Mouse (Mus musculus) hindbrain, embryonic 11.5 days (tissue): ENCODE measurements around the gene Gpd1. TPM values are rescaled to one million over a fixed set of nuclear protein-coding genes. Genes with fewer than 3 reads are reported as not detected.

Source experiments
- ATAC-seq: fragments of 200-750 bp; cut with Nextera tagmentation; 2 replicates; pipeline ENCODE4 v1.8.0; 2017; ENCODE audit warnings: mild to moderate bottlenecking, moderate TSS enrichment, moderate library complexity; ENCODE audit not compliant: low FRiP score
- DNase-seq: peaks from one replicate; pipeline ENCODE4 v3.0.0-alpha.2; 2015; ENCODE audit warnings: low spot score
- H3K27ac ChIP-seq: fragments of 300-500 bp; sonication (generic); 2 replicates; pipeline ENCODE4 v1.5.1; 2014; ENCODE audit warnings: mild to moderate bottlenecking, low read depth, low read length
- H3K27me3 ChIP-seq: fragments of 300-500 bp; sonication (generic); 2 replicates; pipeline ENCODE4 v1.6.1; 2014; ENCODE audit warnings: mild to moderate bottlenecking, low read length, moderate library complexity, mixed read lengths; ENCODE audit not compliant: control insufficient read depth, insufficient read depth
- H3K36me3 ChIP-seq: fragments of 300-500 bp; sonication (generic); 2 replicates; pipeline ENCODE4 v1.6.1; 2014; ENCODE audit warnings: mild to moderate bottlenecking, low read length, moderate library complexity, mixed read lengths; ENCODE audit not compliant: control insufficient read depth, insufficient read depth
- H3K4me1 ChIP-seq: fragments of 300-500 bp; sonication (generic); replicated peaks from 2 replicates; pipeline ENCODE4 v1.6.1; 2014; ENCODE audit warnings: low read length, mixed read lengths; ENCODE audit not compliant: control insufficient read depth, insufficient read depth
- H3K4me2 ChIP-seq: fragments of 300-500 bp; sonication (generic); replicated peaks from 2 replicates; pipeline ENCODE4 v1.6.1; 2014; ENCODE audit warnings: mild to moderate bottlenecking, low read depth, low read length
- H3K4me3 ChIP-seq: fragments of 300-500 bp; sonication (generic); 2 replicates; pipeline ENCODE4 v1.5.1; 2014; ENCODE audit warnings: low read depth, low read length
- H3K9ac ChIP-seq: fragments of 300-500 bp; sonication (generic); 2 replicates; pipeline ENCODE4 v1.6.1; 2014; ENCODE audit warnings: low read depth, low read length
- H3K9me3 ChIP-seq: fragments of 300-500 bp; sonication (generic); 2 replicates; pipeline ENCODE4 v1.6.1; 2016; ENCODE audit warnings: low read length; ENCODE audit not compliant: control insufficient read depth
- WGBS: fragments of 180-500 bp; shearing (Covaris S2); extraction: QIAGEN DNeasy Blood & Tissue Kit; methylation state at CpG from one replicate; pipeline ENCODE4 v1.1.7; 2014; 5-methylcytosine and 5-hydroxymethylcytosine counted together
- polyA plus RNA-seq: library from polyadenylated mRNA; unstranded; fragments of >200 nt; fragmentation: Nextera tagmentation; extraction: Ambion mirVana; gene quantifications from 2 replicates; pipeline ENCODE4 v1.2.1, GENCODE M21; 2014

The Gpd1 gene
- 0.25 and 0.36 TPM in 2 replicates for polyA plus RNA-seq

- Histone ChIP-seq H3K4me1 (no peaks in the 10 kb centered on the region), H3K9ac (no peak within 1 kb of the TSS), H3K9me3 (no peaks in the 10 kb centered on the region), H3K36me3 (peaks cover 11% of the 10 kb centered on the region), H3K27me3 (no peaks in the 10 kb centered on the region), H3K27ac (no peak within 1 kb of the TSS), H3K4me3 (no peak within 1 kb of the TSS), H3K4me2 (no peak within 1 kb of the TSS)
- 77% methylated on average over 24 of the region's 26 CpGs for WGBS
- no peak for DNase-seq
- no peak for ATAC-seq
These were observed at the start of gene Gpd1 for GRCm38 (mm10) chr15:99717386-99718334. Gpd1 (plus strand) TSS chr15:99717515.

- peaks cover 8% of the 10 kb centered on the region for H3K4me1 ChIP-seq
- 98% methylated on average over 2 of the region's 2 CpGs for WGBS
These were observed 49.8 kb upstream of the Gpd1 start for GRCm38 (mm10) chr15:99667544-99667943.

DNA sequence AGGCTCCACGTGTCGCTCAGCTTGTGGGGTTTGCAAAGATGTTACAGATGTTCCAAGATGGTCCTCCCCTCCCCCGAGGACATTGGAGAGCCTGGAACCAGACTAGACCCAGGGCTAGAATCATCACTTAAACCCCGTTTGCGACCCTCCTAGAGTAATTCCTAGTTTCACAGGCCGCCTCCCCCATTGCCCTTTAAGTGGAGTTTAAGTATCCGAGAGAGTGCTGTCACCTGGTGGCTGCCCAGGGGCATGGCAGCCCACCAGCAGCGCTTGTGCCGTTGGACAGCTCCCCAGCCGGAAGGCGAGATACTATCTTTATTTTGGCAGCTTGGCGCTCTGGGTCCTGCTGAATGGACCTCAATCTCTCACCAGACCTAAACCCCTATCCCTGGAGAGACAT, 48.4 kb upstream of the Gpd1 start:
- H3K9ac ChIP-seq, result no peak overlapping the region
- peak; percentile 85 for DNase-seq
- no peak overlapping the region for H3K4me3 ChIP-seq
- WGBS, result 3% methylated on average over 12 of the region's 12 CpGs
- H3K9me3 ChIP-seq, result no peaks in the 10 kb centered on the region
- no peak for ATAC-seq
- H3K27ac ChIP-seq, result no peak overlapping the region
- H3K27me3 ChIP-seq, result peaks cover 16% of the 10 kb centered on the region
- H3K4me2 ChIP-seq, result no peak overlapping the region
- H3K4me1 ChIP-seq, result peaks cover 9% of the 10 kb centered on the region
- H3K36me3 ChIP-seq, result no peaks in the 10 kb centered on the region

More at GRCm38 (mm10) chr15:99667544-99667943, 49.8 kb upstream of the Gpd1 start:
- Histone ChIP-seq H3K36me3 (no peaks in the 10 kb centered on the region), H3K4me2 (no peak overlapping the region), H3K9me3 (no peaks in the 10 kb centered on the region), H3K9ac (no peak overlapping the region), H3K27me3 (peaks cover 16% of the 10 kb centered on the region), H3K27ac (no peak overlapping the region), H3K4me3 (no peak overlapping the region)
- DNase-seq, result no peak
- no peak for ATAC-seq

DNA sequence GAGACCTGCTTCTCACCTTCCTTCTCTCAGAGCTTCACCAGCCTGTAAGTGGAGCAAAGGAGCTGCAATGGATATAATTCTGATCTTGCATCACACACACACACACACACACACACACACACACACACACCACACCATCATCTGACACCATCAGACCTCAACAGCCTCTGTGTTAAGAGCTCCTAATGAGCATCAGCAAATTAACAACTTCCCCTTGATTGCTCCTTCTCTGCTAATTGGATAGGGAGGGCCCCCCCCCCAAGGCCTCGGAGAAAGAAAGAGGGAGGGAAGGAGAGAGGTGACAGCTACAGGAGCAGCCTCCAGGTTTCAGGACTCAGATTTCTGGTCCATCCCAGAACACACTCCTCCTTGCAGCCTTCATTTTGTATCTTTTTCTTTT, 47.9 kb upstream of the Gpd1 start:
- no peaks in the 10 kb centered on the region for H3K9me3 ChIP-seq
- peaks cover 4% of the 10 kb centered on the region; the same call in 1 of the 2 replicates for H3K4me1 ChIP-seq
- WGBS, result 0% methylated on average over 1 of the region's 1 CpGs
- ATAC-seq, result no peak
- H3K4me3 ChIP-seq, result no peak overlapping the region
- DNase-seq, result no peak
- H3K36me3 ChIP-seq, result no peaks in the 10 kb centered on the region
- H3K4me2 ChIP-seq, result no peak overlapping the region
- H3K27me3 ChIP-seq, result peaks cover 16% of the 10 kb centered on the region
- H3K9ac ChIP-seq, result no peak overlapping the region
- H3K27ac ChIP-seq, result no peak overlapping the region

DNA sequence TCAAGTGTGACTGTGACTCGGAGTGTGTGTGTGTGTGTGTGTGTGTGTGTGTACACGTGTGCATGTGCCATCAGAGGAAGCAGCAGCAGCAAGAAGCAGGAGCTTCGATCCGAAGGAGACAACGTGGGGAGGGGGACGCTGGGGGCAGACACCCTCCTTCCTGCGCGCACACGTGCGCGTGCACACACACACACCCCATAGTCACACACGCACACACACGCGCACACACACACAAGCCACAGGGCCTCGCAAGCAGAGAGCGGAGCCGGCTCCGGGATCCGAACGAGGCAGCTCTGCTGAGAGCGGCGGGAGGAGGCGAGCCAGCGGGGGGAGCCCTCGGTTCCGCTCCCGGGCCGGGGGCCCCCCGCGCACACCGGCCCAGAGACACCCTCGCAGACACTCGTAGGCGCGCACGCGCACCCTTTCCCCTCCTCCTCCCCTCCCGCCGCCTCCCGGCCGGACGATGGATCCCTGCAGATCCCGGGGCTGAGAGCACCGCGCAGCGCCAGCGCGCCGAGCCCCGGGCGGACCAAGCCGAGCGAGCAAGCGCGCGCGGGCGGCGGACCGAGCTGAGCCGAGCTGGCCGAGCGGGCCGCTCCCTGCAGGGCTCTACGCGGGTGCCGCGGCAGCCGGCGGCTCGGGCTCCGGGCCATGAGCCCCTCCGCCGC, 47.0 kb upstream of the Gpd1 start, which contains the start of gene Asic1:
Gene Asic1 (plus strand): TSS at position 215 of the 668 bp plus-strand sequence.
- peak; percentile 57 for ATAC-seq
- peak; percentile 78 for DNase-seq
- H3K27me3 ChIP-seq, result peaks cover 16% of the 10 kb centered on the region
- H3K36me3 ChIP-seq, result no peaks in the 10 kb centered on the region
- H3K4me1 ChIP-seq, result 0 out of 2 replicates have a peak, but pooled peaks cover 2% of the 10 kb centered on the region
- H3K9me3 ChIP-seq, result no peaks in the 10 kb centered on the region
- peak within 1 kb of the TSS; percentile 58 for H3K4me3 ChIP-seq
- peak within 1 kb of the TSS; percentile 93 for H3K4me2 ChIP-seq
- WGBS, result 0% methylated on average over 71 of the region's 74 CpGs
- peak within 1 kb of the TSS; percentile 76 for H3K9ac ChIP-seq
- H3K27ac ChIP-seq, result peak within 1 kb of the TSS; percentile 56

- H3K9me3 ChIP-seq, result no peaks in the 10 kb centered on the region
- ATAC-seq, result peak; percentile 23; the same call in 1 of the 2 replicates
- peaks cover 13% of the 10 kb centered on the region for H3K27me3 ChIP-seq
- no peak for DNase-seq
- 0 out of 2 replicates have a peak, but pooled peaks cover 2% of the 10 kb centered on the region for H3K4me1 ChIP-seq
- H3K27ac ChIP-seq, result peak overlapping the region; percentile 56
- peak overlapping the region; percentile 93 for H3K4me2 ChIP-seq
- 11% methylated on average over 8 of the region's 17 CpGs for WGBS
- H3K36me3 ChIP-seq, result no peaks in the 10 kb centered on the region
- peak overlapping the region; percentile 58 for H3K4me3 ChIP-seq
- peak overlapping the region; percentile 76 for H3K9ac ChIP-seq
These were observed 46.2 kb upstream of the Gpd1 start for GRCm38 (mm10) chr15:99670964-99671670.

- 0 out of 2 replicates have a peak overlapping the region, but pooled peaks have one; percentile 58 for H3K4me3 ChIP-seq
- no peaks in the 10 kb centered on the region for H3K36me3 ChIP-seq
- peaks cover 13% of the 10 kb centered on the region for H3K27me3 ChIP-seq
- H3K4me1 ChIP-seq, result 0 out of 2 replicates have a peak, but pooled peaks cover 2% of the 10 kb centered on the region
- ATAC-seq (no peak), DNase-seq (no peak)
- no peaks in the 10 kb centered on the region for H3K9me3 ChIP-seq
- WGBS, result 76% methylated on average over 14 of the region's 14 CpGs
- no peak overlapping the region for H3K27ac ChIP-seq
- peak overlapping the region; percentile 93 for H3K4me2 ChIP-seq
- H3K9ac ChIP-seq, result no peak overlapping the region
These were observed 45.5 kb upstream of the Gpd1 start for GRCm38 (mm10) chr15:99671783-99672182.

DNA sequence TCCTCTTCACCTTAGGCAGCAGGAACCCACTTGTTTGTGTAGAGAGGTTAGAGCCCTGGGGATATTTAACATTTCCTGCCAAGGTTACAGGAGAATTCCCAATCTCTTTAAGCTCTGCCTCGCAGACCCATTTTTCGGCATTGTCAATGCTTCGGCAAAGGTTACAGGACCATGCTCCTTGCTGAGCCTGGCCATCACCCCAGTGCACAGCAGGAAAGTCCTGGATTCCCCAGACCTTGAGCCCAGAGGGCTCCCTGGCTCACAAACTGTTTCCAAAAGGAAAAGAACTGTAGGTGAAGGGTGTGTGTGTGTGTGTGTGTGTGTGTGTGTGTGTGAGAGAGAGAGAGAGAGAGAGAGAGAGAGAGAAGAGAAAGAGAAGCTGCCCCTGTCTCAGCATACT, 42.4 kb upstream of the Gpd1 start:
- ATAC-seq (no peak), DNase-seq (no peak)
- 75% methylated on average over 3 of the region's 3 CpGs for WGBS
- Histone ChIP-seq H3K4me1 (peaks cover 7% of the 10 kb centered on the region; the same call in 1 of the 2 replicates), H3K4me3 (no peak overlapping the region), H3K9me3 (no peaks in the 10 kb centered on the region), H3K9ac (no peak overlapping the region), H3K36me3 (no peaks in the 10 kb centered on the region), H3K27ac (no peak overlapping the region), H3K4me2 (no peak overlapping the region), H3K27me3 (peaks cover 12% of the 10 kb centered on the region)
